Mouse (Mus musculus) yolk sac, embryonic 10.5 days (tissue): ENCODE data around the gene Dcaf12.

Experiments
- DNase-seq: peaks from one replicate; pipeline ENCODE4 v3.0.0-alpha.2; 2017; ENCODE audit warnings: low spot score

The Dcaf12 gene

GRCm38 (mm10) chr4:41310567-41311563 lies 3.8 kb downstream of the Dcaf12 start:
- no peak for DNase-seq

GRCm38 (mm10) chr4:41307406-41307805 lies 7.3 kb downstream of the Dcaf12 start:
- no peak for DNase-seq

GRCm38 (mm10) chr4:41304302-41304701 lies 10.4 kb downstream of the Dcaf12 start:
- DNase-seq = no peak

- DNase-seq = no peak
Measured at GRCm38 (mm10) chr4:41303671-41304070, 11.0 kb downstream of the Dcaf12 start.

- DNase-seq = no peak
Measured at GRCm38 (mm10) chr4:41298976-41299375, 15.7 kb downstream of the Dcaf12 start.

GRCm38 (mm10) chr4:41295960-41296359 lies 18.7 kb downstream of the Dcaf12 start:
- no peak for DNase-seq

- DNase-seq = no peak
Measured at GRCm38 (mm10) chr4:41295507-41295906, 19.2 kb downstream of the Dcaf12 start.

GRCm38 (mm10) chr4:41293907-41294306 lies 20.8 kb downstream of the Dcaf12 start:
- no peak for DNase-seq

GRCm38 (mm10) chr4:41289802-41290201 lies 24.9 kb downstream of the Dcaf12 start:
- DNase-seq = no peak

- no peak for DNase-seq
Measured at GRCm38 (mm10) chr4:41286420-41286819, 28.3 kb downstream of the Dcaf12 start.

GRCm38 (mm10) chr4:41284087-41284486 lies 30.6 kb downstream of the Dcaf12 start:
- DNase-seq = no peak

- no peak for DNase-seq
Measured at GRCm38 (mm10) chr4:41275927-41276326, 38.8 kb downstream of the Dcaf12 start.

GRCm38 (mm10) chr4:41274980-41275850 lies 39.5 kb downstream of the Dcaf12 start, which contains the start of gene Ubap2:
Gene Ubap2, minus strand, starts transcription at chr4:41275144.
- peak; percentile 98 for DNase-seq

GRCm38 (mm10) chr4:41274377-41274979 lies 40.2 kb downstream of the Dcaf12 start:
- DNase-seq = peak; percentile 88

- DNase-seq = no peak
Measured at GRCm38 (mm10) chr4:41268133-41268532, 46.6 kb downstream of the Dcaf12 start.

GRCm38 (mm10) chr4:41266350-41266749 lies 48.3 kb downstream of the Dcaf12 start:
- no peak for DNase-seq

- no peak for DNase-seq
Measured at GRCm38 (mm10) chr4:41260691-41261090, 54.0 kb downstream of the Dcaf12 start.

- no peak for DNase-seq
Measured at GRCm38 (mm10) chr4:41259019-41259418, 55.7 kb downstream of the Dcaf12 start.

GRCm38 (mm10) chr4:41257752-41258151 lies 56.9 kb downstream of the Dcaf12 start:
- no peak for DNase-seq

- no peak for DNase-seq
Measured at GRCm38 (mm10) chr4:41255564-41256210, 59.0 kb downstream of the Dcaf12 start.

- DNase-seq = no peak
Measured at GRCm38 (mm10) chr4:41253756-41254155, 60.9 kb downstream of the Dcaf12 start.

- no peak for DNase-seq
Measured at GRCm38 (mm10) chr4:41245408-41245807, 69.3 kb downstream of the Dcaf12 start.
